Mouse (Mus musculus) embryonic facial prominence, embryonic 13.5 days (tissue): ENCODE results near the gene Olfr1016. TPM values are rescaled to one million over a fixed set of nuclear protein-coding genes. Genes with fewer than 3 reads are reported as not detected.

ENCODE experiments used
- polyA plus RNA-seq: library from polyadenylated mRNA; unstranded; fragments of >200 nt; fragmentation: Nextera tagmentation; extraction: Ambion mirVana; gene quantifications from 2 replicates; pipeline ENCODE4 v1.2.1, GENCODE M21; 2015

Gene Olfr1016
- polyA plus RNA-seq, 1 experiment from 2014 or later = not detected

Other genes with a start within 250 kb of the Olfr1016 start
- not detected in 2 replicates for gene Olfr996, start 223.3 kb downstream of the Olfr1016 start, polyA plus RNA-seq
- not detected in 2 replicates for gene Olfr998, start 213.6 kb downstream of the Olfr1016 start, polyA plus RNA-seq
- gene Olfr1000, start 190.6 kb downstream of the Olfr1016 start, polyA plus RNA-seq = not detected in 2 replicates
- gene Olfr1002, start 151.8 kb downstream of the Olfr1016 start, polyA plus RNA-seq = not detected in 2 replicates
- gene Olfr154, start 138.1 kb downstream of the Olfr1016 start, polyA plus RNA-seq = not detected in 2 replicates
- not detected in 2 replicates for gene Olfr1006, start 123.8 kb downstream of the Olfr1016 start, polyA plus RNA-seq
- not detected in 2 replicates for gene Olfr1008, start 113.1 kb downstream of the Olfr1016 start, polyA plus RNA-seq
- gene Olfr1009, start 87.1 kb downstream of the Olfr1016 start, polyA plus RNA-seq = not detected in 2 replicates
- not detected in 2 replicates for gene Olfr1012, start 39.8 kb downstream of the Olfr1016 start, polyA plus RNA-seq
- gene Olfr1013, start 35.4 kb downstream of the Olfr1016 start, polyA plus RNA-seq = not detected in 2 replicates
- not detected in 2 replicates for gene Olfr1014, start 29.8 kb downstream of the Olfr1016 start, polyA plus RNA-seq
- not detected in 2 replicates for gene Olfr1015, start 20.5 kb downstream of the Olfr1016 start, polyA plus RNA-seq
- not detected in 2 replicates for gene Olfr1018, start 15.9 kb upstream of the Olfr1016 start, polyA plus RNA-seq
- gene Olfr1019, start 42.9 kb upstream of the Olfr1016 start, polyA plus RNA-seq = not detected in 2 replicates
- not detected in 2 replicates for gene Olfr1020, start 44.5 kb upstream of the Olfr1016 start, polyA plus RNA-seq
- gene Olfr1022, start 66.0 kb upstream of the Olfr1016 start, polyA plus RNA-seq = not detected in 2 replicates
- gene Olfr1023, start 83.1 kb upstream of the Olfr1016 start, polyA plus RNA-seq = not detected in 2 replicates
- gene Olfr1024, start 102.5 kb upstream of the Olfr1016 start, polyA plus RNA-seq = not detected in 2 replicates
- gene Olfr1025-ps1, start 112.6 kb upstream of the Olfr1016 start, polyA plus RNA-seq = 0.22 TPM in 1 of 2 replicates, not detected in the other
- not detected in 2 replicates for gene Olfr1026, start 119.0 kb upstream of the Olfr1016 start, polyA plus RNA-seq
- not detected in 2 replicates for gene Olfr1028, start 147.9 kb upstream of the Olfr1016 start, polyA plus RNA-seq
- gene Olfr1029, start 171.4 kb upstream of the Olfr1016 start, polyA plus RNA-seq = not detected in 2 replicates
- not detected in 2 replicates for gene Olfr1030, start 176.7 kb upstream of the Olfr1016 start, polyA plus RNA-seq
- gene Olfr1031, start 187.8 kb upstream of the Olfr1016 start, polyA plus RNA-seq = not detected in 2 replicates
- not detected in 2 replicates for gene Olfr1032, start 203.0 kb upstream of the Olfr1016 start, polyA plus RNA-seq
- gene Olfr1033, start 218.1 kb upstream of the Olfr1016 start, polyA plus RNA-seq = 0.41 and 0.43 TPM in 2 replicates
- gene Olfr1034, start 243.3 kb upstream of the Olfr1016 start, polyA plus RNA-seq = not detected in 2 replicates